Mouse (Mus musculus) v-Abl transformed pro-B cells (cell line): ENCODE measurements around the gene Gm49337.

Experiments used
- in situ Hi-C, 2 experiments: fragments of 400-800 bp; cut with MboI; formaldehyde crosslinking; loops; one replicate each; pipeline ENCODE4 v1.15.1; 2025; ENCODE audit not compliant: unreplicated experiment in 2 of 2

Gm49337 gene

GRCm38 (mm10) chr4:116268220-116268619 lies 95.0 kb downstream of the Gm49337 start:
- in situ Hi-C loops, result no loop called here

- in situ Hi-C loops, result no loop called here
These were observed 109.0 kb downstream of the Gm49337 start for GRCm38 (mm10) chr4:116282211-116282610.

GRCm38 (mm10) chr4:116291561-116291960 lies 118.4 kb downstream of the Gm49337 start:
- in situ Hi-C loops, result no loop called here

- in situ Hi-C loops, result no loop called here
These were observed 120.1 kb downstream of the Gm49337 start for GRCm38 (mm10) chr4:116293296-116293695.

- in situ Hi-C loops, result no loop called here
These were observed 127.7 kb downstream of the Gm49337 start for GRCm38 (mm10) chr4:116300878-116301355.

GRCm38 (mm10) chr4:116304551-116304950 lies 131.4 kb downstream of the Gm49337 start:
- in situ Hi-C loops, result no loop called here

- in situ Hi-C loops, result no loop called here
These were observed 144.4 kb downstream of the Gm49337 start for GRCm38 (mm10) chr4:116317575-116317974.

- in situ Hi-C loops, result no loop called here
These were observed 148.9 kb downstream of the Gm49337 start for GRCm38 (mm10) chr4:116322127-116322526.

- in situ Hi-C loops, result no loop called here
These were observed 156.1 kb downstream of the Gm49337 start for GRCm38 (mm10) chr4:116329256-116329655.

GRCm38 (mm10) chr4:116336294-116336693 lies 163.1 kb downstream of the Gm49337 start:
- in situ Hi-C loops, result loop anchor here in 1 of 2 experiments (5.0 kb wide), 1 partner anchor 451 kb away; no protein-coding TSS in a partner anchor

GRCm38 (mm10) chr4:116342119-116342518 lies 168.9 kb downstream of the Gm49337 start:
- in situ Hi-C loops, result loop anchor here in 1 of 2 experiments (10.0 kb wide), 2 partner anchors 177 to 193 kb away; partner anchors contain the start of gene Tspan1
